Mouse (Mus musculus) urinary bladder, postnatal 25 days (tissue): ENCODE data around the gene Fgfr1op.
"Not testable (repeated sequence)": the region's sequence is repeated elsewhere in the genome, so short reads cannot be mapped to it uniquely, and the experiment has no call there.

Source experiments
- DNase-seq: peaks from one replicate; pipeline ENCODE4 v3.0.0; 2022; ENCODE audit warnings: low spot score

Fgfr1op gene

DNA sequence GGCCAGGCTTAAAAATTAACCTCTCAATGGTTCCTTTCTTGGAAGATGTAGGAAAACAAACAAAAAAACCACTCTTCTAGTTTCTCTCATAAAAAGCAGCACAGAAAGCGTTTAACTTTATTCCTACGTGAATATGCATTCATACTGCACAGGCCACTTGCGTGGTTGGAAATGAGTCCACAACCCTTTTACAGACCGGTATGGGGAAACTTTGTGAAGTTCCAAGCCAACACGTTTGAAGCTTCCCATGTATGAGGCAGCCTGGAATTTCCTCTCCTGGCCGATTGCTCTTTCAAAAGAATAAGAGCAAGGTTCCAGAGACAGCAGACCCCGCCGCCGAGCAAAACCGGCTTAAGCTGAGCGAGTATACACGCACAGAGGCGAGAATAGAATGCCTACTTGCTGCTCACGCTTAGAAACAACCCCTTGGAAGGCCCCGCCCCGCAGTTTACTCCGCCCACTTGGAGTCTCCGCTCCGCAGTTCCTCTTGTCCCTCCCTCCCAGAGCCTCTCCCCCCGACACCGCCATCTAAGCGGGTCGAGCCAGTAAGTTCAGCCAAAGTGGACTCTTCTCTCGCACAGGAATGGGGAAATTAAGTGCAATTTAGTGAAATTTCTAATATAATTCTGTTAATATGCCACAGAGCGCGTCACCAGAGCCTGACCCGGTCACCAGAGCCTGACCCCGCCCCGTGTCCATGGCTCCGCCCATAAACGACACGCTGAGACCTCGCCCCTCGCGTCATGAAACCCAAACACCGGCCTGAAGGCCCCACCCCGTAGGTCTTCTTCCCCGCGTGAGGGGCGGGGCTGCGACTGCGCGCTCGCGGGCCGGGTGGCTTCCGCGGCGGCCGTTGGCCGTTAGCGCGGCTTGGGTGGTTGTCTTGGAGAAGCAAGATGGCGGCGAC, at the start of gene Fgfr1op:
Fgfr1op (plus strand) TSS at position 801 of the 907 bp plus-strand sequence.
- not testable (repeated sequence) for DNase-seq

DNA sequence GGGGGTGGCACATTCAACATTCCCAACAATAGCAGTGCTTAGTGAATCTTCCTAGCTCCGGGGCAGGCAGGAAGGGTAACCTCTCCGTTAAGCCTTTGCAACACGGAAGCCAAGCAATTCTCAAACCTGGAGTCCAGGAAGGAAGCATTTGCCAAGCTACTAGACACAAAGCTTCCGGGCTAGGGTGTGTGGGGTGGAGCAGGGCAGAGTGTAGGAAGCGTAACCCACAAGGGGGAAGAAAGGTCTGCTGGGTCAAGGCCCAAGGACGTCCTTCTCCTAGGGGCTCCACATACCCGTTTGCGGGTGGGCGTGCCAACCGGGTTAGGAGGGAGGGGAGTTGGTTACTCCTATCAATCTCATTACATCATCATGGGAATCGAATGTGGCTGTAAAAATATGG, 48.9 kb upstream of the Fgfr1op start:
- not testable (repeated sequence) for DNase-seq

DNA sequence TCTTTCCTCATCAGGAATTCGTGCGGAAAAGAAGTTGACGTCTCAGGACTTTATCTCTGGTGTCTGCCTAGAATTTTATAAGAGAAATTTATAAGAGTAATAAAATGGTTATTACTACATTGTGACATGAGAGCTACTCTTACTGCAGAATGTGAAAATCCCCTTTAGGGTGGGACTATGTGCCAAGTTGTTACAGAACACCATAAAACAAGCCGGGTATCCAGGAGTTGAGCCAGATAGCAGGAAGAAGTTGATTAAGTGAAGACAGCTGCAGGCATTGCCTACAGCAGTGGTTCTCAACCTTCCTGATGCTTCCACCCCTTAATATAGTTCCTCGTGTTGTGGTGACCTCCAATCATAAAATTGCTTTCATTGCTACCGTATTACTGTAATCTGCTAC, 48.4 kb upstream of the Fgfr1op start:
- not testable (repeated sequence) for DNase-seq

DNA sequence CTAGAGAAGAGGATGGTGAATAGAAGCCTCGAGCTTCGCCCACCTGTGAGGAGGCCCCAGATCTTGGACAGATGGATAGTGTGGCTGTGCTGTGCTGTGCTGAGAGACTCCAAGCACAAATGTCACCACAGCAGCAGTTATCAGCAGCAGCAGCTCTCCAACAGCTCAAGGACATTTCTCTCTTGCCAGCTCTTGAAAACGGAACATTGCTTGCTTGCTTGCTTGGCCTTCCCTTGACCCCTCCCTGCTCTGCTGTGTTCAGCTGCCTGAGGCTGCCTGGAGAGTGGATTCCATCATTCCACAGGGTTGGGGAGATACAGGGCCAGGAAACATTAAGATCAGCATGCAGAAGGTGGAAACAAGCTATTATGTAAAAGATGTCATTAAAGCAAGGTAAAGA, 42.3 kb upstream of the Fgfr1op start:
- not testable (repeated sequence) for DNase-seq

DNA sequence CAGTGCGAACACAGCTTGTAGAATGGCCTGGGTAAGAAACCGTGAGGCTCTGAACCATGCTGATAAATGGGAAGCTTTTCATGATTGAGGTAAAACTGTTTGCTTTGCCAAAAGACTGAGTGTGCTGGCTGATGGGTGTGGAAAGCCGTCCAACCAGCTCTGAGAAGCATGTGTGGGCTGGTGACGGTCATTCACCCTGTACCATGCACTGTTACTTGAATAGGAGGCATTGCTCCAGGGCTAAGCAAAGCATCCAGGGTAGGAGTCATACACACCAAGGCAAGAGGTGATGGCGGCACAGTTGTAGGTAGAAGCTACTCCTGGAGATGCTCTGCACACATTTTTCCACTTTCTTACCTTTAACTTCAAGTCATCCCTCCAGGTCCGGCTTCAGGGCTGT, 40.7 kb upstream of the Fgfr1op start:
- DNase-seq = not testable (repeated sequence)

DNA sequence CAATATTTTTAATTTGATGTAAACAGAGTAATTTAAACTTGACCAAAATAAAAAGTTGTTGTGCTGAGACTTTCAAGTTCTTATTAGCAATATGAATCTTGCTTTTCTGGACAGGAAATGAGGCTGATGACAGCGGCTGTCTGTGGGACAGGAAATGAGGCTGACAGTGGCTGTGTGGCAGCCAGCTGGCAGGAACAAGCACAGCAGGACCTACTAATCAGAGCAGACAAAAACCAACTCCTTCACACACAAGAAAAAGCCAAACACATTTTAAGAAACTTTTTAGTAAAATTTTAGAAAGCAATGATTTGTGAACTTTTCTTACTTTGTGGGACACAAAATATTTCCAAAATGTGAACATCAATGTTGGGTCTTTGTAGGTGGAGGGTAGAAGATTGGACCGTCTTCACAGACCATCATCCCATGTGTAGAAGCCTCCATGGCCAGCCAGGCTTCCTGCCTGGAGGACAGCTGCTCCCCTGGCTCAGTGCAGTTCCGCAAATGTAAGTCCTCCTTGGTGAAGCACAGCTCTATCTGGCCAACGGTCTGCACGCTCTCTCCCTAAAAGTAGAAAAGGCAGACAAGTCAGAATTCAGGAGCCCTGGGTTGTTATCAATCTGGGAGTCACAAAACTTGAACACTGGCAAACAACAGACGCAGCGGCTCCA, 36.8 kb upstream of the Fgfr1op start:
- not testable (repeated sequence) for DNase-seq

DNA sequence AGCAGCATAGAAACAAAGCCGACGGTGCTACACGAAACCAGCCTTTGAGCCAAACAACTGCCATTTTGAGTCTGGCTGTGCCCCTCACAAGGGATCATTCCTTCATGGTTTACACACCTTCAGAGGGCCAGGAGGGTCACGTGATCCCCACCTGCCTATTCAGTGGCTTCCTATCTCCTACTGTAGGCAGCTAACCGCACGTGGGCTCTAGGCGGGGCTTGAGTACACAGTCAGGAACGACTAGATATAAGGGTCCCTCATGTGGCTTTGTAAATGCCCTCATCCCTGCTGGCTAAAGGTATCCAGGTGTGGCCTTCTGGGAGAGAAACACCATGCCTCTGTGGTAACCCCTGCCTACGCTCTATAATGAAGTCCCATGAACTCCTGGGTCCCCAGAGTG, 35.7 kb upstream of the Fgfr1op start:
- DNase-seq = not testable (repeated sequence)

DNA sequence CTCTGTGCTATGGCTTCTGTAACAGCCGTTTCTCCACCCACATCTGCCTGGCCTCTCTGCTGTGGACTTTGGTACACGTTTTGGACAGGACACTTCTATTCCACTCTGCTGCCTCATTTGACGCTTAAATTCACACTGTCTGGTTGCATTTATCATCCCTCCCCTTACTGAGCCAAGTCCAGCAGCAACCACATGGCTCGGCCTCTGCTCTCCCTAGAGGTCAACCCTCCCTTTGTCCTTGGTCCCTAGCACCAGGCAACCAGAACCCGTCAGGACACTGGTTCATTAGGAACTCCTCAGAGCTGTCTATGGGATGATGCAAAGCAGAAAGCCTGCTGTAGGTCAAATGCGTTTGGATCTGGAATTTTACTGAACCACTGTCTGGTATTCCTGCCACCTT, 34.5 kb upstream of the Fgfr1op start:
- not testable (repeated sequence) for DNase-seq

DNA sequence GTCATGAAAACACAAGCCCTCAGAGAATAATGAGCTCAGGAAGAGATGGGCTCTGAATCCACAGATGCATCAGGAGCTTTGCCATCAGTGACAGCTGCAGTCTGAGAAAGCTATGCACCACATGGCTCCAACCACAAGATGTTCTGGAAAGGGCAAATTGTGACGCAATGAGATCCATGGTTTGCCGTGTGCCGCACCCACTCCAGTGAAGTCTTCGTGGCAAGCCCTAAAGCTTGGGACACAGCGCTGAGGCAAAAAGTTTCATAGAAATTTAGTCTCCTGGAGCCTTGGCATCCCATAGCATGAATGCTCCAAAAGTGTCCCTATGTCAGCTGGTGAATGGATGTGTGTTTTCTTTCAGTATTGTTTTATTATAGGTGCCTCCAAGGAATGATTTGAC, 27.2 kb upstream of the Fgfr1op start:
- DNase-seq = not testable (repeated sequence)

DNA sequence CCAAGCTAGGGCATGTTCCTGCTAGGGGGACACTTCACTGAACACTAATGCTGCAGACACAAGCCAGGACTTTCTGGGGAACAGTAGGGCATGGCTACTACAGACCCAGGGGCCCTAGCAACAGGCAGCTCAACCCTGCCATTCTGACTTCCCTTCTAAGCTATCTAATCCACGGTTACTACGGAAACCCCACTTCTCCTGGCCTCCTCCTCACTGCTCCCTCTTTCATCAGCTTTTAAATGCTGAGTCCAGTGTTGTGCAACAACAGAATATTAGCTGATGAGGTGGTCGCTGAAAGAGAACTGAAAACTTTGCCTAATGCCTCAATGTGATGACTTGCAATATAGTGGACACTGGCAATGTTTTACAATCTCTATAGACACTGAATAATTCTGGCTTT, 25.1 kb upstream of the Fgfr1op start:
- DNase-seq = not testable (repeated sequence)

DNA sequence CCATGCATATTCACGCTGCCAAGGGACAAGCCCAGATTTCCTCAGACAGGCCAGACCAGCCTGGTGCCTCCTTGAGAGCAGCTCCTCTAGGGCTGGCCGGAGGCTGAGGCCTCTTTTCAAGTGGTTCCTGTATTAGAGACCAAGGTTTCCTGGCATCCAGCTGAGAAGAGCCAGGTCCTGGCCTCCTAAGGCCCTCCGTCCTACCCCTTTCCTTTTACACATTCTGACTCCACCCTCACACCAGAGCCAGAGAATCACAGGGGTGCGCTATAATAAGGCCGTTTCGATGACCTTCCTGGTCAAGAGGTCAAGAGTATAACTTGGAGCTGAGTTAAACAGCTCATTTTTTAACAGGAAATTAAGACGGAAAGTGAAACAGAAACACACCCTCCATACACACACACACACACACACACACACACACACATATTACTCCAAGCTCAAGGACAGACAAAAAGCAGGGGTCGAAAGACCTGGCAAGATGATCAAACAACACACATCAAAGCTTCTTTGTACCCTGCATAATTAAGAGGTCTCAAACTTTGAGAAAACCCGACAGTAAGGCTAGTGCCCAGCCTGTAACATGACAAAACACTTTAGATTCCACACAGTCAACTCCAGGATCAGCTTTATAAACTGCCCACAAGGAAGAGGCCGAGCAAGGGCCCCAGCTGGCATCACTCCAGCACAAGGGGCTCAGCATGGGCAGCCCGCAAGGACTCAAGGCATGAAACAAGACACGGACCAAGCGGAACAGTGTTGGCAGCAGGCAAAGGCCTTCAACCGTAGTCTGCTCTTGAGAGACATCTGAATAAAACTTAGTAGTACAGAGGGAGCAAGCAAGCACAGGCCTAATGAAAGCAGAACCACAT, 21.3 kb upstream of the Fgfr1op start:
- not testable (repeated sequence) for DNase-seq

DNA sequence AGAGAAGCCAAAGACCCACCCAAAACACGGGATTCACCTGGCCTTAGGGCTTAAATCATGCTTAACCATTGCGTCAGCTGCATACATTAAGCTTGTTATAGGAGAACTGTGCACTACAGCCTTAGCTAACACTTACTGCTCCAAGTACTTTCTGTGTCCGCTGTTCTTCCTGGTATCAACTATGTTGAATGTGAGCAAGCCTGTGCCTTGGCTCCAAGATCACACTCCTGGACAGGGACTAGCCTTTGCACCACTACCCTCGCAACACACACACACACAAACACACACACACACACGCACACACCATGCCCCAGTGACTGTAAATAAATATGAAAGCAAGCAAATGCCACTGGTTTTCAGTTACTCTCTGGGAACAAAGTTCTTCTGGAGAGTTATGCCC, 18.4 kb upstream of the Fgfr1op start:
- DNase-seq = not testable (repeated sequence)

DNA sequence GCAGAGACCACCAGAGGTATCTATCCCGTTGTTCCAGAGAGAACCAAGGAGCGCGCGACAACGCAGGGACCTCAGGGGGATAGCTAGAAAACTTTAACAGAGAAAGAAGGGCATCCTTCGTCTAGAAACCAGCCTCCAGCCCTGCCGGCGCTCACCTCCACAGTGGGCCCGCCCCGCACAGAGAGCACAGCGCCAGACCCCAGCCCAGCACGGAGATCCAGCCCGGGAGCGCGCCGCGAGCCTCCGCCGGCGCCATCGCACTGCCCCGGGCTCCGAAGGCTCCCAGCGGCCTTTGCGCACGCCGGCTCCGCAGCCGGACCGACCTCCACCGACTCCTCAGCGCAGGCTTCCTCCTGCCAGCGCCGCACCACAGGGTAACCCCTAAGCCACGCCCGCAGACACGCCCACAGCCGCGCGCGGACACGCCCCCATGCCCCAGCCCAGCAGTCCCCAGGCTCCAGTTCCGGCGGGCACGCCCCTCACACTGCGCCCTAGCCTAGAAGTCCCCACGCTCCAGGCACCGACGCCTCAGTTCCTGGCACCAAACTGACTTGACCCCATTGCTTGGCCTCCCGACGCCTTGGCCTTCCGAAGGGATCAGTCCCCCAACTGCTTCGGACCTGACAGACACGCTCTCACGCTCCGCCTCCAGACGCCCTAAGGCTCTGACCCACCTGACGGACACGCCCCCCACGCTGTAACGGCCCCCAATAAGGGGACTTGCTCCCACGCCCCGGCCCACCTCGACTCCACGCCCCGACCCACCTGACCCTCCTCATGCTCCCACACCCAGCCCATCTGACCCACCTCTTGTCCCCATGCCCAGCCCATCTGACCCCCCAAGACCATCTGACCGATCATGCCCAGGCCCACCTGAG, 17.6 kb upstream of the Fgfr1op start, which contains the start of the genes Gm49673 and Rnaset2a:
Gm49673 (minus strand) TSS at position 350 of the 878 bp plus-strand sequence.
Rnaset2a (minus strand) TSS at position 659 of the 878 bp plus-strand sequence.
- not testable (repeated sequence) for DNase-seq

DNA sequence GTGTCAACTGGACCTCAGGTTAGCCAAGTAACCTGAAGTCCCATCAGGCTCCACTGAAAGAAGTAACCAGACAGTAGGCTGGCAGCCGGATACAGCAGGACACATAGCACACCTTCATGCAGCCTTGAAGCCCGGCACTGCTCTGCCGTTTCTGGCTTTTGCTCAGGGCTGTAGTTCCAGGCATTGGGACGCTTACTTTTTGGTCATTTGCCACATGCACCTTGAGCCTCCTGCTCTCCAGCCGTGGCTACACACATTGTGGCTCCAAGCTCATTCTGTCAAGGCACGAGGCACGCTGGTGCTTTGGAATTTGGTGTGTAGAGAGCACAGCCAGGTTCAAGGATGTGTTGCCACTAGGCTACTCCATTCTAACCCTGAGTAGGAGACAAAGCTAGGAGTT, 10.3 kb upstream of the Fgfr1op start:
- not testable (repeated sequence) for DNase-seq

DNA sequence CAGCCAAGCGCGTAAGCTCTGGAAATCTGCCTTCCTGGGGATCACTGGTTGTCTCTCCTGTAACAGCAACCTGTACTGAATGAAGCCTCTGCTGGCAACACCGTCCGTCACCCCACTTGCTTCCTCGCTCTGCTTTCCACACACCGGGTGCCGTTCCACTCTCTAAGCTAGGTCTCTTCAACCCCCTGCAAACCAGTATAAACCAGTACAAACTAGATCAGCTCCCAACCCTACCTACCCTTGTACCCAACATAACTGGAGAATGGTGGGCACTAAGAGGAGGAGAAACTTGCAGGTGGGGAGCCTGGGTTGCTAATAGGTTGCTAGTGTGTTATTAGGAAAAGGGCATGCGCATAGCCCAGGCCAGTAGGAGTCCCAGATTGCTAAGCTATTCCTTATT, 9.3 kb upstream of the Fgfr1op start:
- not testable (repeated sequence) for DNase-seq

DNA sequence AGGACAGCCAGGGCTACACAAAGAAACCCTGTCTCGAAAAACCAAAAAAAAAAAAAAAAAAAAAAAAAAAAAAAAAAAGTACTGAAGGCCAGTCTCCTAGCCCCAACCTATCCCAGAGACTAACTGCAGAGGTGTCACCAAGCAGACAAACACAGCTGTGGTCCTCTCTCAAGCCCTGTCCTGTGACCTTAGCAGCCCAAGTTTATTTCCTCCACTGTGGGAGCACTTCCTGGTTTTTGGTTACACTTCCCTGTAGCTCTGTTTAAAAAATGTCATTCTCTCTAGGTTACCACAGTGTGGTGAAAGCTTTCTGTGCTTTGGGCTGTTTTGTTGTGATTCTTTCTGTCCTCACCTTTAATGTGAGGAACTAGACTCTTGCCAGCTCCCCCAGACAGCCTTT, 6.7 kb upstream of the Fgfr1op start:
- not testable (repeated sequence) for DNase-seq

DNA sequence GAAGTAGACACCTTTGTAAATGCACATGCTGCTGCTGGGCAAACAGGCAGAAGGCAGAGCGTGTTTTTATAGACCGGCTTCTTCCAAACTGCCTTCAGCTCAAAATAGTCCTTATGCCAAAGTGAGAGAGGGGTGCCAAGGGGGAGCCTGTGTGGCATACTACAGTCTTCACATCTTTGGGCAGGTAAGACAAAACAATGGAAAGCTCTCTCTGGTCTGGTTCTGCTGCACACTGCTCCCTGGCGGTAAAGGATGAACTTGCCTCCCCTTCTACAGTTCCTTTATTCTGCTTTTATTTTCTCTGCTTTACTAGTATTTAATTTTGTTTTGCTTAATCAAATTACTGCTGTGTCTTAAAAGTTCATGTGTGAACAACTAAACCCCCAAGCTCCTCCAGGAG, 4.3 kb upstream of the Fgfr1op start:
- not testable (repeated sequence) for DNase-seq

DNA sequence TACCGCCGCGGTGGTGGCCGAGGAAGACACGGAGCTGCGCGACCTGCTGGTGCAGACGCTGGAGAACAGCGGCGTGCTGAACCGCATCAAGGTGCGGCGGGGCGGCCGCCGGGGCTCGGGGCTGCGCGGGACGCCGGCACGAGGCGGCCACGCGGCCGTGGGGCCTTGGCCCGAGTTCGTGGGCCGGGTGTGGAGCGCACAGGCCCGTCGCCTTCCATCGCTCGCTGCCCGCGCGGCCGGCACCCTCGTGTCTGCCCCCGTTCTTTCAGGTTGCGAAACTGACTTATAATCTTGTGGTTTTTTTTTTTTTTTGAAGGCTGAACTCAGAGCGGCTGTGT, 276 bp downstream of the Fgfr1op start:
- DNase-seq = not testable (repeated sequence)

DNA sequence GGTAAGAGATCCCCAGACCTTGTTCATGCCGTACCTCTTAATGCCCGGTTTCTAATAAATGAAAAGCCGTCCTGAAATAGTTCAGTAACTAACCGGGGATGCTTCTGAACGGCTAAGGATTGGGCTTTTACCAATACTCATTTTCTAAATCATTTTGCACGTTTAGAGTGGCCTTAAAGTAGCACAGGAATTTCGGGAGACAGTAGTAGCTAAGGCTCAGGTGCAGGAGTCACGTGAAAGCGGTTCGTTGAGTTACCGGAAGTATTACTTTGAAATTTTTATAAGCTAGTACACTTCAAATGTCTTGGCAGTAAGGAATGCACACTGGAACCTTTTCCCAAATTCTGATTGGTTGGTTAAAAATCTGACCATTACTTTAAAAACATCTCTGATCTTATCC, 676 bp downstream of the Fgfr1op start:
- DNase-seq = not testable (repeated sequence)

DNA sequence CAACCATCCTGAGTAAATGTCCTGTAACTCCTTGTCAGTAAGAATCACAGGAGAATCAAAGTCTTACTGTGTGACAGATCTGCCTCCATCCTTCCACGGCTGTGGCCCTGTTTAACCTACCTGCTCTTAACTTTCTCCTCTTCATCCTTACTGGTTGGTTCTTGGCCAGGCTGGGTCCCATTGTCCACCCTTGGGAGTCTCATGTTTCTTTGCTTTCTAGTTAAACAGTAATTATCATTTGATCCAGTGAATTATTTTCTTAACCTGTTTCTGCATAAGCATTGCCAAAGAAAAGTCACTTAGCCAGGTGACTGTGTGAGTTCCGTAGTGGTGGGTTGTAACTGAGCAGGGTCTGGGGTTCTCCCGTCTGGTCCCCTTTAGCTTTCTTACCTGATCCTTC, 1.2 kb downstream of the Fgfr1op start:
- not testable (repeated sequence) for DNase-seq

DNA sequence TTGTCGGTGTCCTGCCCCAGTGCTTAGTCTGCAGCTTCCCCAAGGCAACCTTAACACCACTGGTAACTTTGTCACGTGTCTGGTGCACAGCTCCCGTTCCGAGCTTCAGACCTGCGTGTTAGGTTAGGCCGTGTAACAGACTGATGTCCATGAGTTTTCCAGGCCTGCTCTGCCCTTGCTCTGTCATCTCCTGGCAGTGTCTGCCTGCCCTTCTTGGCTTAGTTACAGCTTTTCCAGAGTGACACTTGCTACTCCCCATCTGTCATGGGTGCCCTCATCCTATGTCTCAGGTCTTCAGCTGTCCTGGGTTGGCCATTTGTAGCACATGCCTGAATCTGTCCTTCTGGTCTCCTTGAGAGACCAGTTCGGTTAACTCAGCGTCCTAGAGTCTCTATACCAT, 2.1 kb downstream of the Fgfr1op start:
- not testable (repeated sequence) for DNase-seq
